Mouse (Mus musculus) adipose tissue, adult 10 weeks (tissue): ENCODE measurements around the gene Olfr823. TPM values are rescaled to one million over a fixed set of nuclear protein-coding genes. Genes with fewer than 3 reads are reported as not detected.

Experiments used
- polyA plus RNA-seq: library from polyadenylated mRNA; stranded (reverse); fragments of 350-450 nt; fragmentation: Illumina TruSeq; extraction: RNeasy Lipid Tissue Mini Kit (QIAGEN cat#74804); gene quantifications from one replicate; pipeline ENCODE4 v1.2.3, GENCODE M21; 2014; ENCODE audit warnings: low read depth, low replicate concordance

Olfr823 gene
- polyA plus RNA-seq = not detected

GRCm38 (mm10) chr10:130115283-130115682 lies at the start of gene Olfr823:
TSS of gene Olfr823 (minus strand) at chr10:130115383.

GRCm38 (mm10) chr10:130129900-130130299 lies 14.7 kb upstream of the Olfr823 start, which contains the start of gene Olfr824:
TSS of gene Olfr824 (minus strand) at chr10:130130000.

GRCm38 (mm10) chr10:130070910-130071309 lies 44.3 kb downstream of the Olfr823 start, which contains the start of gene Olfr822:
TSS of gene Olfr822 (plus strand) at chr10:130071210.

Other genes starting within 250 kb of the Olfr823 start
- gene Olfr814, start 235.5 kb downstream of the Olfr823 start, polyA plus RNA-seq = not detected
- gene Olfr815, start 209.5 kb downstream of the Olfr823 start, polyA plus RNA-seq = not detected
- not detected for gene Olfr816, start 199.8 kb downstream of the Olfr823 start, polyA plus RNA-seq
- gene Olfr818, start 166.3 kb downstream of the Olfr823 start, polyA plus RNA-seq = not detected
- not detected for gene Olfr819, start 148.1 kb downstream of the Olfr823 start, polyA plus RNA-seq
- not detected for gene Olfr247, start 139.2 kb downstream of the Olfr823 start, polyA plus RNA-seq
- gene Gm10310, start 130.3 kb downstream of the Olfr823 start, polyA plus RNA-seq = not detected
- gene Olfr820, start 102.8 kb downstream of the Olfr823 start, polyA plus RNA-seq = not detected
- gene Olfr821, start 85.0 kb downstream of the Olfr823 start, polyA plus RNA-seq = not detected
- not detected for gene Olfr822, start 44.2 kb downstream of the Olfr823 start, polyA plus RNA-seq
- not detected for gene Olfr824, start 14.6 kb upstream of the Olfr823 start, polyA plus RNA-seq
- not detected for gene Olfr825, start 51.4 kb upstream of the Olfr823 start, polyA plus RNA-seq
- not detected for gene Olfr826, start 68.8 kb upstream of the Olfr823 start, polyA plus RNA-seq
- gene Olfr827, start 99.0 kb upstream of the Olfr823 start, polyA plus RNA-seq = not detected
- gene Neurod4, start 164.9 kb upstream of the Olfr823 start, polyA plus RNA-seq = not detected
- 0.84 TPM for gene Tespa1, start 207.5 kb upstream of the Olfr823 start, polyA plus RNA-seq